Mouse (Mus musculus): ENCODE measurements around the gene Chid1. TPM values are rescaled to one million over a fixed set of nuclear protein-coding genes. Genes with fewer than 3 reads are reported as not detected.

Chid1 gene
- polyA plus RNA-seq, 1 experiment from 2014 or later, result 14.7 TPM

GRCm38 (mm10) chr7:141461521-141462332, 77.9 kb downstream of the Chid1 start:
- DNase-seq (no peak), ATAC-seq (no peak)
- peak overlapping the region; percentile 45; the same call in 1 of the 2 replicates for H3K27ac ChIP-seq (ENCODE audit: low read depth)
- peaks cover 48% of the 10 kb centered on the region for H3K27me3 ChIP-seq (ENCODE audit: insufficient read depth, low read length)
- H3K4me2 ChIP-seq (ENCODE audit: low read depth, low read length), result peak overlapping the region; percentile 75
- 4% methylated on average over 45 of the region's 59 CpGs for WGBS (ENCODE audit: insufficient replicate concordance)
- peak overlapping the region; percentile 64 for H3K9ac ChIP-seq (replicated peaks)
- H3K4me1 ChIP-seq (ENCODE audit: insufficient read depth), result peaks cover 32% of the 10 kb centered on the region
- peaks cover 29% of the 10 kb centered on the region for H3K36me3 ChIP-seq (replicated peaks; ENCODE audit: insufficient read depth, low read length)
- H3K9me3 ChIP-seq (ENCODE audit: low read length), result no peaks in the 10 kb centered on the region
- TF ChIP-seq EP300 (IDR thresholded peaks at IDR 0.05; ENCODE audit: low read depth) (no peak), CTCF (IDR thresholded peaks at IDR 0.05; ENCODE audit: low read depth) (peak; percentile 29; the same call in 1 of the 2 replicates)
- peak overlapping the region; percentile 54 for H3K4me3 ChIP-seq (ENCODE audit: low read depth, low read length)

DNA sequence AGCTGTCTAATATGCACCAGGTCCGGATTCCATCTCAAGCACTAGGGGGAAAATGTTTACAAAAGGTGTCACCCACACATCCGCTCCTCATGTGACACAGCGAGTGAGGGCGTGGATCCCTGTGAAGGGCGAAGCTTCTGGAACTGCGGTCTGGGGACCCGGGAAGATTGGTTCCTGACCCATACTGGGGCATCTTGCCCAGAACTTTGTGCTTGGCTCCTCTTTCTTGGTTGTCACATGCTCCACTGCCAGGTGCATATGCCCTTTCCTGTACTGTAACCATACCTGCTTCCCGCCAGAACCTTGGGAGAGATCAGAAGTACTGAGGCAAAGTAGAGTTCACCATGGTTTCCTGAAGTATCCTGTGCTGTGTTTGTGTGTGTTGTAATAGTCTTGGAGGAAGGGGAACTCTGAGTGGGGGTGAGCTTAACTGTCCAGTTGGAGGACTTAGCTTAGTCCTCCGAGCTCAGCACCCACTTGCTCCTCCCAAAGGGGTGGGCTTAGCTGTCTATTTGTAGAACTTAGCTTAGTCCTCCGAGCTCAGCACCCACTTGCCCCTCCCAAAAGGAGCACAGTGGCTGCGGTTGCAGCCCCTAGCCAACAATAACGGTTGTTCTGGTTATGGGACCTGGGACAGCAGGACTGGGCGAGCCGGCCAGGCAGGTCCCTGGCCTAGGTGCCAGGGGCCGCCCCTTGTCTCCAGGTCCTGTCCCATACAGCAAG, 79.1 kb downstream of the Chid1 start, which contains the start of gene Cracr2b:
Gene Cracr2b (plus strand): TSS at position 704 of the 723 bp plus-strand sequence.
- no peak for TF ChIP-seq CTCF (IDR thresholded peaks at IDR 0.05; ENCODE audit: low read depth)
- no peak for TF ChIP-seq EP300 (IDR thresholded peaks at IDR 0.05; ENCODE audit: low read depth)
- Histone ChIP-seq H3K4me3 (ENCODE audit: low read depth, low read length) (peak within 1 kb of the TSS; percentile 54), H3K27me3 (ENCODE audit: insufficient read depth, low read length) (peaks cover 48% of the 10 kb centered on the region), H3K36me3 (replicated peaks; ENCODE audit: insufficient read depth, low read length) (peaks cover 29% of the 10 kb centered on the region), H3K9ac (replicated peaks) (peak within 1 kb of the TSS; percentile 64), H3K9me3 (ENCODE audit: low read length) (no peaks in the 10 kb centered on the region), H3K27ac (ENCODE audit: low read depth) (peak within 1 kb of the TSS; percentile 45; the same call in 1 of the 2 replicates), H3K4me2 (ENCODE audit: low read depth, low read length) (peak within 1 kb of the TSS; percentile 75), H3K4me1 (ENCODE audit: insufficient read depth) (peaks cover 36% of the 10 kb centered on the region)
- DNase-seq (no peak), ATAC-seq (no peak)
- 63% methylated on average over 15 of the region's 15 CpGs for WGBS (ENCODE audit: insufficient replicate concordance)

DNA sequence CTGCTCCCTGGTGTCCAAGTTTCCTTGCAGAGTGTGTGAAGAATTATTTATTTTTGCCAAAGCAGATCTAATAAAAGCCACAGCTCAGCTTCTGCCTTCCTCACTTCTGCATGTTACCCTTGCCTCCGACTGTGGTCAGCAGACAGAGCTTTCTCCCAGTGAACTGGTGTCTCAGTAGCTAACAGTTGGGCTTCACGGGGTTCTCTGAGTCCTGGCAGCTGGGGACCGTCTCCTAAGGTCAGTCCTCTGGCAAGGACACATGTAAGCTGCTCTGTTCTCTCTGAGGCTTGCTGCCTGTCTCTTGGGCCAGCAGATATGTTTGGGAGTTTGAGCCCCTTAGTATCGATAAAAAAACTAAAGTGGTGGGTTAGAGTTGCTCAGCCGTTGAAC, 79.7 kb downstream of the Chid1 start:
- H3K27me3 ChIP-seq (ENCODE audit: insufficient read depth, low read length), result peaks cover 42% of the 10 kb centered on the region
- no peak overlapping the region for H3K4me3 ChIP-seq (ENCODE audit: low read depth, low read length)
- H3K9ac ChIP-seq (replicated peaks), result no peak overlapping the region
- WGBS (ENCODE audit: insufficient replicate concordance), result 68% methylated on average over 5 of the region's 5 CpGs
- H3K9me3 ChIP-seq (ENCODE audit: low read length), result no peaks in the 10 kb centered on the region
- ATAC-seq (no peak), DNase-seq (no peak)
- H3K4me2 ChIP-seq (ENCODE audit: low read depth, low read length), result no peak overlapping the region
- H3K4me1 ChIP-seq (ENCODE audit: insufficient read depth), result peaks cover 34% of the 10 kb centered on the region
- H3K36me3 ChIP-seq (replicated peaks; ENCODE audit: insufficient read depth, low read length), result peaks cover 29% of the 10 kb centered on the region
- H3K27ac ChIP-seq (ENCODE audit: low read depth), result no peak overlapping the region
- TF ChIP-seq EP300 (IDR thresholded peaks at IDR 0.05; ENCODE audit: low read depth) (no peak), CTCF (IDR thresholded peaks at IDR 0.05; ENCODE audit: low read depth) (no peak)

DNA sequence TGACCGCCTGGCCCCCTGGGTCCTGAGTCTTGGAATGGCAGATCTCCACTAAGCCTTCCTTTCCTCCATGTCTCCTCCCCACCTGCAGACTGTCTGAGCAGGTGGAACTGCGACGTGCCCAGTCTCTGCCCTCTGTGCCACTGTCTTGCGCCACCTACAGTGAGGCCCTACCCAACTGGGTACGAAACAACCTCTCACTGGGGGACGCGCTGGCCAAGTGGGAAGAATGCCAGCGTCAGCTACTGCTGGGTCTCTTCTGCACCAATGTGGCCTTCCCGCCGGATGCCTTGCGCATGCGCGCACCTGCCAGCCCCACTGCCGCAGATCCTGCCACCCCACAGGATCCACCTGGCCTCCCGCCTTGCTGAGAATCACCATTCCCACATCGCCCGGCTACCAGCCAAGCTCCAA, 80.4 kb downstream of the Chid1 start:
- TF ChIP-seq EP300 (IDR thresholded peaks at IDR 0.05; ENCODE audit: low read depth), result no peak
- TF ChIP-seq CTCF (IDR thresholded peaks at IDR 0.05; ENCODE audit: low read depth), result no peak
- H3K4me1 ChIP-seq (ENCODE audit: insufficient read depth), result peaks cover 32% of the 10 kb centered on the region
- peaks cover 35% of the 10 kb centered on the region for H3K27me3 ChIP-seq (ENCODE audit: insufficient read depth, low read length)

GRCm38 (mm10) chr7:141458661-141459060, 81.0 kb downstream of the Chid1 start:
- no peak overlapping the region for H3K27ac ChIP-seq (ENCODE audit: low read depth)
- no peak for ATAC-seq
- H3K4me1 ChIP-seq (ENCODE audit: insufficient read depth), result peaks cover 30% of the 10 kb centered on the region
- TF ChIP-seq CTCF (IDR thresholded peaks at IDR 0.05; ENCODE audit: low read depth), result no peak
- no peak for TF ChIP-seq EP300 (IDR thresholded peaks at IDR 0.05; ENCODE audit: low read depth)
- no peak overlapping the region for H3K9ac ChIP-seq (replicated peaks)
- DNase-seq, result no peak
- no peak overlapping the region for H3K4me3 ChIP-seq (ENCODE audit: low read depth, low read length)
- no peak overlapping the region for H3K4me2 ChIP-seq (ENCODE audit: low read depth, low read length)
- peaks cover 29% of the 10 kb centered on the region for H3K36me3 ChIP-seq (replicated peaks; ENCODE audit: insufficient read depth, low read length)
- H3K9me3 ChIP-seq (ENCODE audit: low read length), result no peaks in the 10 kb centered on the region
- H3K27me3 ChIP-seq (ENCODE audit: insufficient read depth, low read length), result peaks cover 29% of the 10 kb centered on the region
- 88% methylated on average over 11 of the region's 11 CpGs for WGBS (ENCODE audit: insufficient replicate concordance)

More for the DNA sequence above, 80.4 kb downstream of the Chid1 start:
- Histone ChIP-seq H3K36me3 (replicated peaks; ENCODE audit: insufficient read depth, low read length) (peaks cover 29% of the 10 kb centered on the region), H3K4me2 (ENCODE audit: low read depth, low read length) (no peak overlapping the region), H3K9me3 (ENCODE audit: low read length) (no peaks in the 10 kb centered on the region), H3K4me3 (ENCODE audit: low read depth, low read length) (no peak overlapping the region), H3K27ac (ENCODE audit: low read depth) (no peak overlapping the region), H3K9ac (replicated peaks) (no peak overlapping the region)
- DNase-seq, result no peak
- 95% methylated on average over 17 of the region's 17 CpGs for WGBS (ENCODE audit: insufficient replicate concordance)
- no peak for ATAC-seq
